Mouse (Mus musculus): ENCODE results near the gene Gys2.
"Not testable (repeated sequence)": the region's sequence is repeated elsewhere in the genome, so short reads cannot be mapped to it uniquely, and the experiment has no call there.

Gene Gys2

DNA sequence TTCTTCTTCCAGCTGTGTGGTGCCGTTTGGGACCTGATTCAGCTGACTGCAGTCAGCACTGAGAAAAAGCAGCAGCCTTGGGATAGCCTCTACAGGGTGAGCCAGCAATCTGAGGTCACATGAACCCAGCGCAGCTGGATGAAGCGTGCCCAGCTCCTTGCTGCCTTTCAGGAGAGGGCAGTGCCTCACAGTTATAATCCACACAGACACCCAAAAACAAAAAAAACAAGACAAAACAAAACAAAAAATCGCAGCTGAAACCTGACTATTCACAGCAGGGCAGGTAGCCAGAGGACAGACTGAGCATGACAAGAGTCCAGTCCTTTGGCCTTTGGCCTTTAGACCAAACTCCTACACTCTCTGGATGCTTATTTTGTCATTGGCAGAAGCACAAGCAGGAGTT lies at the start of gene Gys2:
TSS of gene Gys2 (minus strand) at position 309 of the 403 bp plus-strand sequence.
- DNase-seq (ENCODE audit: low spot score): no peak

DNA sequence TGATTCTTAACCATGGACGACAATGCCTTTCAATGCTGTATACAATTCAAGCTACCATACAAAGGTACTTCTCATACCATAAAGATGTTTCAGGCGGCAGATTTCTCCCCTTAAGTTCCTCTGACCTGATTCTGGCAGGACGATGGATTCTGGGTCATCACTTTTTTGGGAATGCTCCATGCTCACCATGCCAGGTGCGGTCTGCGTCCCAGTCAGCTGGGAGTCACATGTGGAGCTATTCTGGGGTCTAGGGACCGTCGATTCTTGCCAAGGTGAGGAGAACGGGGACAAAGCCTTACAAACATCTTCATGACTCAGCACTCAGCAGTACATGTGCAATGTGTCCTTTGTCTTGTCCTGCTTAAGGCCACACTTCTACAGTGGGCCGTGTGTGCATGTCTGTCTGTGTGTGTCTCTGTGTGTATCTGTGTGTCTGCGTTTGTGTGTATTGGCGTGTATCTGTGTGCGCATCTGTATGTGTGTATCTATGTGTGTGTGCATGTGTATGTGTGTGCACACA lies 48.7 kb upstream of the Gys2 start:
- no peak for DNase-seq (ENCODE audit: low spot score)

GRCm38 (mm10) chr6:142519110-142519509 lies 46.2 kb upstream of the Gys2 start:
- DNase-seq (ENCODE audit: low spot score): no peak

DNA sequence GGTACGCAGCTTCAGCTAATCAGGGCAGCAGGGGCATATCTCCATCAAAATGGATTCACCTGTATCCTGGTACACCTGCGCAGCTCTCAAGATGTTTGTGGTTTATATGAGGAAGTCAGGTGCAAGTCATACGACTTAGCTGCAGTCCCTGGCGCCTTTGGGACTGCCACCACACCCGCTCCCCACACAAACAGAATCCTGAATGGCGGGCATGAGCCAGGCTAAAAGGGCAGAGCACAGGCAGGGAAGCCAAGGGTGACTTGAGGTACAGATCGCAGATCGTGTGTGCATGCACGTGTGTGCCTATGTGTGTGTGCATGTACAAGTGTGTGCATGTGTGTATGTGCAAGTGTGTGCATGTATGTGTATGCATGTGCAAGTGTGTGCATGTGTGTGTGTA lies 42.5 kb upstream of the Gys2 start:
- DNase-seq (ENCODE audit: low spot score): not testable (repeated sequence)

DNA sequence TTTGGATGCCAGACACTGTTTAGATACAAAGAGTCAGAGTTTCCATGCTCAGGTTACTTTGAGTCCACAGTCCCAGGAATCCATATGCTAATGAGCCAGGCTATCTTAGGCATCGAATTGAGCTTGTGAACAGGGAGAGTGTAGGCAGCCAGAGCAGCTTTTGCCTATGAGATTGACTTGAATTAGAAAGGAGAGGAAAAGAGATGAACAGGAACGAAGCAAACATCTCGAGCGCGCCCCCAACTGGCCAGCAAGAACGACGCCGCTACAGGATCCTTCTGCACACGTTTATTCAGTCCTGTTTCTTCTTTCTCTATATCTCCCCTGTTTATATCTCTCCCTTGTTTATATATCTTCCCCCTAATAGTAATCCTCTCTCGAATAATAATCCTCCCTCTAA lies 42.0 kb upstream of the Gys2 start:
- DNase-seq (ENCODE audit: low spot score): peak; percentile 64

- DNase-seq (ENCODE audit: low spot score): no peak
These were observed 40.0 kb upstream of the Gys2 start for GRCm38 (mm10) chr6:142512902-142513301.

DNA sequence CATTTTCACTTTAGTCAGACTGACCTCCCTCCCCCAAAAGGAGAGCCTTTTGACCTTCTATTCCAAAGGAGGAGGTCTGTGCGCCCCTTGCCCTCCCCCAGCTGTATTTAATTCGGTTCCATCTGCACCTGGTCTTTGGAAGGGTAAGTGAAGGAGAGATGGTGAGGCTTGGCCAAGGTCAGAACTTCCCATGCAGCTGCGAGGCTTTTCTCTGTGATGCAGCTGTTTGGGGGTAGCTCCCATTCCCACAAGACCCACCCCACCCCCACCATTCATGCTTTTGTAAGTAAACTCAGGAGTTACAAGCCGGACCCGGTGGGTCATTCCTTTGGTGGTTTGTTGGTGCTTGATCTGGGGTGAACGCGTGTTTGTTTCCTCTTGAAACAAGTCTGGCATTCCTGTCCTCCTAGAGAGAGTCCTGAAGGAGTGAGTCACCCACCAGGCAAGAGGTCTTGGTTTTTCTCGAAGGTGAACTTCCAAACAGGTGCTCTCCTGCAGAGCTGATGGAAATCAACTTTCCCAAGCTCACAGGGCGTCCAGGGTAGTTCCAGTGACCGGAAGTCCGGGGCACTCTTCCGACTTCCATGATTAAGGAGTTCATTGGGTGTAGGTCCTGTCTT lies 38.7 kb upstream of the Gys2 start:
- no peak for DNase-seq (ENCODE audit: low spot score)

DNA sequence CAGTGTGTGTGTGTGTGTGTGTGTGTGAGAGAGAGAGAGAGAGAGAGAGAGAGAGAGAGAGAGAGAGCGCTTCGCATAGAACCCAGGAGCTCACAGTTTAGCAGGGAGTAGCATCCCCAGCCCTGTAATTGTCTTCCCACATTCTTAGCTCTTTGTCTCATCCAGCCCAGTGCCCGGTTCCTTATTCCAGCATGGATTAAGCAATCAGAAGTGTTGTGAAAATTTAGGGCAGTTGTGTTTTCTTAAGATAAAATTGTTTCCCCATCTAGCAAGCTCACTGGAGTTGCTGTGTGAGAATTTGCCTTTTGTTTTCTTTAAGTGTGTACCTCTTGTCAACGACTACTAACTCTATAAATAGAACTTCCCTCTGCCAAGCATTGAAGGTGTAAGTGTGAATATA lies 35.8 kb upstream of the Gys2 start:
- no peak for DNase-seq (ENCODE audit: low spot score)

DNA sequence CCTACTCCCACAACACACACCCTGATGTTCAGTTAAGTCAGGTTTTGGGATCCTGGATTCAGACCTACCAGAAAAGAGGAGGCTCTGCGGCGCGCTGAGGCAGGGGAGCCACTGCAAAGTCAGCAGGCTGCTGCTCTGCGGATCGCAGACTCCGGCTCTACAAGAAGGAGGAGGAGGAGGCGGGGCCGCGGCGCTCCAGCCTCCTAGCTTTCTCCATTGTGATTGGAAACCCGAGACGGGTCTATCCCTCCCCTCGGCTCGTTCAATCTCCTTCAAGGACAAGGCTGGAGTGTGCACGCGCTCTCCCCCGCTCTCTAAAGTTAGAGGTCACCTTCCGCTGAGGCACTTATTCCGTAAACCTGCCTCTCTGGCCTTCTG lies 34.9 kb upstream of the Gys2 start, which contains the start of gene Ldhb:
TSS of gene Ldhb (minus strand) at position 173 of the 378 bp plus-strand sequence.
- peak; percentile 91 for DNase-seq (ENCODE audit: low spot score)

DNA sequence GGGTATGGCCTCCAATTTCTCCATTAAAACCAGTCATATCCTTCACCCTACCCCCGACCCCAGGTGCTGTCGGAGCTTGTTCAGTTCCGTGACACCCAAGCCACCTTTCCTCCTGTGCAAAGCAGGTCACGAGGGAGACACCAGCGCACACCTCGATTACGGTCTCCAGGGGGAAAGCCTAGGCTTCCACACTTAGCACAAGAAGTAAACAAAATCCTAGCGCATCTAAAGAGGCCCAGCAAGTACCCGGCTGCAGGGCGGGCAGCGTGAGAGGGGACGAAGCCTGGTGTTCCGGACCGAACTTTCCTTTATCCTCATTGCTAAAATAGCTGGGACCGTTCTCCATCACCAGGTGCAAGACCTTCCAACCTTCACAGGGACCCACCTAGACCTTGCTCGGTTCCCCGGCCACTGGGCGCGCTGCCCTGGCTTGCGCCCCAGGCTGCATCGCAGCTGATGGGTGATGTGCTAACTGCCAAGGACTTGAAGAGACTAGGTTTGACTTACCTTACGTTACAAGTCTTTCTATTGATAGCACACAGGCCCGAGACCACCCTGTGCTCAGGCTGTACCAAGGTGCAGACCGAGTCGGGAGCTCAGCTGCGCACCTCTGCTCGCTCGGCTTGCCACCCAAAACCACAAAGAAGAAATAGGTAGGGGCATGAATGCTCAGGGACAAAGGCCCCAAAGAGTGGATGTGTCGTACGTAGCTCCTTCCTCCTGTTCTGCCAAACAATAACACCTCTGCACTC lies 34.3 kb upstream of the Gys2 start:
- no peak for DNase-seq (ENCODE audit: low spot score)

DNA sequence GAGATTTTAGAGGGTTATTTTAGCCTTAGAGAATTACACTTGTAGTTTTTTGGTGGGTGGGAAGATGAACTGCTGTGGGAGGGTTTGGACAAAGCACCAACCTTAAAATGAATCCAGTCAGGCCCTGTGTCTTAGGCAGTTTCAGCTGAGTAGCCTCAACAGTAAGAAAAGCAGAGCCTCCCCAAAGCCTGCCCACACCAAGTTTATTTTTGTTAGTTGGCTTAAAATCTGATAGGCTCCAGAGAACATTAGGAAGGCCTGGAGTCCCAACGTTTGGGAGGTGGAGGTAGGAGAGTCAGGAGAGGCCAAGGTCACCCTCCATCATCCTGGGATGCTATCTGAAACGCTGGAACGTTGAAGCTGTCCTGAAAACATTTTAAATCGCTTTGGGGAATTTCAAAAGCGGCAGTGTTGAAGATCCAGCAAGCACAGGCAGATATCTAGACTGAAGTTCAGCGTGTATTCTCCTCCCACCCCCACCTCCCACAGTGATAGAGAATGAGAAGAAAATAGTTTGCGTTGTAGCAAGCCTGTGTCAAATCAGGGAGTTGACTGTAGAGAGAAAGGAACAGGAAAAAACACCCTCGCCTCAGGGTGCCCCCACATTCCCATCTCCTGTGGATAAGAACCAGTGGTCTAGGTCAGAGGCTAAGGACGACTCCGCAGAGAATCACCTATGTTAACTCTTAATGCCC lies 33.6 kb upstream of the Gys2 start:
- DNase-seq (ENCODE audit: low spot score): no peak

DNA sequence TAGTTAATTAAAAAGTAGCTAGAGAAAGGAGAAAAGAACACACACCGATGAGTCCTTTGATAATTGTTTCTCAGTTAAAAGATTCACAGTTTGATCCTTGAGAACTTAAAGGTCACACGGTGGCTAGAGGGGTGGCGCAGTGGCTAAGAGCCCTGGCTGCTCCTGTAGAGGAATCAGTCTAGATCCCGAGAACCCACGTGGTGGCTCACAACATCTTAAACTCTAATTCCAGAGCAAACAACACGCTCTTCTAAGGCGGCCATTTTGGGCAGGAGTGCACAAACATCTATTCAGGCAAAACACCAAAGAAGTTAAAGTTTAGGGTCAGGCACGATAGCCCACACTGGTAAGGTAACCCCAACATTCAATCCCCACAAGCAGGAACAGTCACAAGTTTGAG lies 30.7 kb upstream of the Gys2 start:
- DNase-seq (ENCODE audit: low spot score): no peak

DNA sequence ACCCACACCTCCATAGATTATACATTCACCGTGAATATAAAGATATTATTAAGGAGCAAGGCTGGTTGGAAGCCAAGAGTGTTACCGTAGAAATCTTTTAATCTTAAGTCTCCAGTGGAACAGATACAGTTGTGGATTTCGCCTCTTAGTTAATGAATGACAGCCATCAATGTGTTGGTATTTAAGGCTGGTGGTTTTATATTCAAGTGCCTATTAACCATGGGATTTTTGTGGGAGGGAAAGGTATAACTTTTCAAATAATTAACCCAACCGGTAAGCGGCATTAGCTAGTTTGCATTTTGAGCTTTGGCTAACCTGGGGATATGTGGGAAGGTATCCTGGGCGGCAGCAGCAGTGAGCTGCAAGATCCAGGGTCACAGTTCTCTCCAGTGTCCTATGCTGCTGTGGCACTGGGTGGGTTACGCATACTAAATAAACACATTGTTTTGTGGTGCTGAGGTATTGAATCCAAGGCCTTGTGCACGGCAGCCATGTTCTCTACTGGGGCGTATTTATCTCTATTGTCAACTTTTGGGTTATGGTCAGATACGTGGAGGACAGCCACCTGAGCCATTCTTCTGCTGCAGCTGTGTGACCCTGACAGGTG lies 29.7 kb upstream of the Gys2 start:
- no peak for DNase-seq (ENCODE audit: low spot score)

DNA sequence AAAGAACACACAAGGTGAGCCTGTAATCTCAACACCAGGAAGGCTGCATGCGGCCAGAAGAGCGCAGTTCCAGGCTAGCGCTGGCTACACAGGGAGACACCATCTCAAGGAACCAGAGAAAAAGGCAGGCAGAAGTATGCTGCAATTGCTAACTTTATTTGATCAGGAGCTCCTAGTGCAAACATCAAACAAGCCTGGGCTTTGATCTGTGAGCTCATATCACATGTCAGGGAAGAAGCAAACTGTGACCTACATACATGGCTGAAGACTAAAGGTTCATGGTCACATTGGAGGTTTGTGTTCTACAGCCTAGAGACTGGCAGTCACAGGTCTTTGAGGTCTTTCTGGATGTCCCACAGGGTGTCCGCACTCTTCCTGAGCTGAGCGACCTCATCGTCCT lies 17.2 kb upstream of the Gys2 start:
- not testable (repeated sequence) for DNase-seq (ENCODE audit: low spot score)

DNA sequence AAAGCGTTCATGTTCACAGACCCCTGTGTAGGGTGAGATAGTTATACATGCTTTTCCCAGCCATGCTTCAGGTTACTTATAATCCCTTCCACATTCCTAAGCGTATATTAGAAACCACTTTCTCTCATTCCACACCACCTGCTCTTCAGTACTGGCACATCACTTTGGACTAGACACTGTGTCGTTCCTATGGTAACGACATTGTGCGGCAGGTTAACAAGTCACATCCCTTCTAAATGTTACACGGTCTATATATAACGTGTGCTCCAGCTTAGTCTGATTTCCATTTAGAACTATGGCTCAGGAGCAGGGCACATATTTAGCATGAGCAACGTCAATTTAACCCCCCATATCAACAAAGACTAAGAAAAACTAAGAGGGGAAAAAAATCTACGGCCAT lies 14.7 kb upstream of the Gys2 start:
- DNase-seq (ENCODE audit: low spot score): no peak

GRCm38 (mm10) chr6:142485478-142486123 lies 12.7 kb upstream of the Gys2 start:
- DNase-seq (ENCODE audit: low spot score): no peak

- DNase-seq (ENCODE audit: low spot score): peak; percentile 29
These were observed 4.3 kb upstream of the Gys2 start for GRCm38 (mm10) chr6:142477239-142477638.

- DNase-seq (ENCODE audit: low spot score): no peak
These were observed 1.8 kb downstream of the Gys2 start for GRCm38 (mm10) chr6:142471141-142471540.

- no peak for DNase-seq (ENCODE audit: low spot score)
These were observed 3.3 kb downstream of the Gys2 start for GRCm38 (mm10) chr6:142469602-142470001.

DNA sequence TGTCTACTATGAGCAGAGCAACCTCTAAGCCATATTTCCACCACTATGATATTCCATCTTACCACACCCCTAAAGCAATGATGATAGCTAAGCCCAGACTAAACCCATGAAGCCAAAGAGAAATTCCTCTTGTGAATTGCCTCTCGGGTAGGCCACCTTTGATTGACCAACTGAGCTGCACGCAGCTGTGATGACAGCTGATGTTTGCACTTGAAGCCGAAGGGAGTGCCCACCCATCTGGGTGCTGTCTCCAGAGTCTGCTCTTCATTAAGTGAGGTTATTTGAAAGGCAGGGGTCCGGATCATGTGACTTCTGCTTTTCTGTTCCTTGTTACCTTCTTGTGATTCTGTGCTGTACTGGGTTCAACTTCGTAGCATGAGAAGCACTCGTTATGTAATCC lies 10.7 kb downstream of the Gys2 start:
- DNase-seq (ENCODE audit: low spot score): no peak

GRCm38 (mm10) chr6:142459017-142459678 lies 13.8 kb downstream of the Gys2 start:
- peak; percentile 42 for DNase-seq (ENCODE audit: low spot score)

Data from urinary bladder, postnatal 14 days (tissue).